In the genomic region with DNA sequence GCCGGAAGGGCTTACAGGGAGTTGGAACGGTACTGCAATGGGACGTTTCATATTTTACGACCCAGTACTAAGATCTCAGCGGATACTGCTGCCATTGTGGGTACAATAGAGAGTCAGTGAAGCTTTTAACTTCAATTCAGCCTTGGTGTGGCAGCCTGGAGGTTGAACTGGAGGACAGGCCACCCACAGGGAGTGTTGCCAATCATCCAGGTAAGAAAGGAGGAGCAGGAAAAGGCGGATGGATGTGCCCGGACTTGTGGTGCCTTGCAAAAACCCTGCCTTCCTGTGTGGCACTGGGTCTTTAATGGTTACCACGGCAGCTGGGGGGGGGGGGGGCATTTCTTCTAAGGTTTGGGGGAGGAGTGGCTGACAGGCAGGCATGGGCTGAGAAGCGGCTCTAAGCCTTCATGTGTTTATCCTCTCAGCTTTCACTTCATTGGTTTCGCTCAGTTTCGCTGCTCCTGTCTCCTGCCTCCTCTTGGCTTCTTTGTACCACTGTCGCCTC, we compare ENCODE assay signal across 12 mouse cellular contexts. TPM values are rescaled to one million over a fixed set of nuclear protein-coding genes. Genes with fewer than 3 reads are reported as not detected.
A peak's percentile ranks its signal among the peaks of the same experiment; 100 is the strongest.
DNase-seq lines count a peak whose midpoint lies in the region; ATAC-seq and TF ChIP-seq lines count a peak whose summit lies in the region.
"Had no signal": no experiment of that assay in that cellular context is flagged by ENCODE, and none has a peak within 500 bp of the region (broad histone marks: within the 10 kb centered on the region; RNA-seq: fewer than 3 reads in every experiment).

No protein-coding gene starts in this region.

- no peaks in the 10 kb centered on the region for H3K9me3 ChIP-seq in ES-Bruce4 (replicated peaks; ENCODE audit: control insufficient read depth, insufficient read depth, low read length, poor library complexity, severe bottlenecking)
- no peaks in the 10 kb centered on the region for H3K9me3 ChIP-seq in embryonic facial prominence, embryonic 14.5 days (ENCODE audit: control insufficient read depth, low read length)
- H3K9me3 ChIP-seq in midbrain, embryonic 12.5 days = no peaks in the 10 kb centered on the region

- intact Hi-C loops in left cerebral cortex, postnatal 36 days (cut with DNase I) = no loop called here

- H3K27ac ChIP-seq in cerebellum, adult 2 months (ENCODE audit: insufficient read depth, low read length) = no peak overlapping the region
- no peak overlapping the region for H3K27ac ChIP-seq in ES-Bruce4 (ENCODE audit: insufficient read depth, low read length)
- 0 out of 2 replicates have a peak overlapping the region, but pooled peaks have one; percentile 61 for H3K27ac ChIP-seq in embryonic facial prominence, embryonic 14.5 days (replicated peaks; ENCODE audit: low read depth, low read length)
- H3K27ac ChIP-seq in midbrain, embryonic 12.5 days (replicated peaks) = no peak overlapping the region

- no peaks in the 10 kb centered on the region for H3K36me3 ChIP-seq in ES-Bruce4 (ENCODE audit: control insufficient read depth, insufficient read depth, low read length, poor library complexity, severe bottlenecking)
- H3K36me3 ChIP-seq in embryonic facial prominence, embryonic 14.5 days (ENCODE audit: control insufficient read depth, insufficient read depth, low read length) = no peaks in the 10 kb centered on the region
- H3K36me3 ChIP-seq in midbrain, embryonic 12.5 days = no peaks in the 10 kb centered on the region

- no peak for TF ChIP-seq CTCF in cerebellum, adult 2 months (IDR thresholded peaks at IDR 0.05; ENCODE audit: borderline replicate concordance, insufficient read depth, low read depth, low read length)
- no peak for TF ChIP-seq CTCF in ES-Bruce4 (IDR thresholded peaks at IDR 0.05; ENCODE audit: low read depth, low read length)

- no peak overlapping the region for H3K4me3 ChIP-seq in cerebellum, adult 2 months (replicated peaks; ENCODE audit: insufficient read depth, low read depth, low read length)
- no peak overlapping the region for H3K4me3 ChIP-seq in ES-Bruce4 (ENCODE audit: low read depth, low read length)
- H3K4me3 ChIP-seq in embryonic facial prominence, embryonic 14.5 days (ENCODE audit: low read depth, low read length) = no peak overlapping the region
- no peak overlapping the region for H3K4me3 ChIP-seq in midbrain, embryonic 12.5 days

- WGBS in cerebellum, adult 2 months = 49% methylated on average over 12 of the region's 12 CpGs
- WGBS in embryonic facial prominence, embryonic 14.5 days = 31% methylated on average over 11 of the region's 12 CpGs
- WGBS in midbrain, embryonic 12.5 days = 16% methylated on average over 12 of the region's 12 CpGs

- H3K27me3 ChIP-seq in cerebellum, adult 2 months (ENCODE audit: control insufficient read depth, insufficient read depth, low read length) = no peaks in the 10 kb centered on the region; the same call in 1 of the 2 replicates
- peaks cover 1% of the 10 kb centered on the region; the same call in 1 of the 2 replicates for H3K27me3 ChIP-seq in ES-Bruce4 (ENCODE audit: control insufficient read depth, insufficient read depth, low read length, poor library complexity, severe bottlenecking)
- H3K27me3 ChIP-seq in embryonic facial prominence, embryonic 14.5 days (replicated peaks; ENCODE audit: control insufficient read depth, insufficient read depth, low read length) = no peaks in the 10 kb centered on the region
- peaks cover 9% of the 10 kb centered on the region for H3K27me3 ChIP-seq in midbrain, embryonic 12.5 days

- TF ChIP-seq EP300 in ES-Bruce4 (IDR thresholded peaks at IDR 0.05; ENCODE audit: insufficient read depth, low read depth, low read length) = 0 out of 2 replicates have a peak, but pooled peaks have one; percentile 35

- DNase-seq in cerebellum, postnatal 10 days = peak; percentile 31 to 41
- DNase-seq in cerebellum, adult 2 months = no peak
- DNase-seq in embryonic facial prominence, embryonic 14.5 days (ENCODE audit: low spot score) = peak; percentile 73
- no peak for DNase-seq in left cerebral cortex, postnatal 36 days (ENCODE audit: low spot score in 2 of 2)
- no peak for DNase-seq in layer of hippocampus, adult 18-20 months (ENCODE audit: low spot score in 2 of 2)
- DNase-seq: cerebellum, postnatal 36 days had no signal

- H3K4me1 ChIP-seq in cerebellum, adult 2 months (ENCODE audit: control insufficient read depth, insufficient read depth, low read length) = no peaks in the 10 kb centered on the region
- no peaks in the 10 kb centered on the region for H3K4me1 ChIP-seq in ES-Bruce4 (ENCODE audit: control insufficient read depth, insufficient read depth, low read length)
- H3K4me1 ChIP-seq in embryonic facial prominence, embryonic 14.5 days (ENCODE audit: control insufficient read depth, insufficient read depth, low read length) = 0 out of 2 replicates have a peak, but pooled peaks cover 6% of the 10 kb centered on the region
- peaks cover 8% of the 10 kb centered on the region for H3K4me1 ChIP-seq in midbrain, embryonic 12.5 days

- peak overlapping the region; percentile 31 for H3K4me2 ChIP-seq in embryonic facial prominence, embryonic 14.5 days (ENCODE audit: low read depth, low read length)
- peak overlapping the region; percentile 23 for H3K4me2 ChIP-seq in midbrain, embryonic 12.5 days (replicated peaks)

- peak; percentile 77 for ATAC-seq in embryonic facial prominence, embryonic 14.5 days (ENCODE audit: low read depth)
- ATAC-seq in midbrain, embryonic 12.5 days (ENCODE audit: low FRiP score, low read depth) = peak; percentile 77
- no peak for ATAC-seq in CD4-positive, CD25-positive, alpha-beta regulatory T cell, adult 4 months

- no peak for TF ChIP-seq POLR2A in cerebellum, adult 2 months (IDR thresholded peaks at IDR 0.05; ENCODE audit: borderline replicate concordance, insufficient read depth, low read length)
- no peak for TF ChIP-seq POLR2A in ES-Bruce4 (IDR thresholded peaks at IDR 0.05; ENCODE audit: insufficient read depth, low read length)

- no peak overlapping the region for H3K9ac ChIP-seq in ES-Bruce4 (ENCODE audit: low read depth, poor library complexity, severe bottlenecking)
- H3K9ac ChIP-seq in embryonic facial prominence, embryonic 14.5 days (ENCODE audit: low read depth, low read length) = no peak overlapping the region
- H3K9ac ChIP-seq in midbrain, embryonic 12.5 days (replicated peaks) = no peak overlapping the region

RNA-seq across cellular contexts. Expression of a gene that starts 13.0 kb away (rescaled TPM):
- polyA plus RNA-seq in cerebellum, adult 2 months (2012; rRNA removed) = 0.32 and 0.39 TPM in 2 replicates
- not detected in 2 replicates for polyA plus RNA-seq in ES-Bruce4 (2011; ENCODE audit: insufficient read depth, insufficient read length, low read depth, missing spikeins)
- polyA plus RNA-seq in embryonic facial prominence, embryonic 14.5 days (2014; fragmentation: Nextera tagmentation; extraction: Ambion mirVana) = 0.42 TPM in 1 of 2 replicates, not detected in the other
- 0.39 and 0.66 TPM in 2 replicates for polyA plus RNA-seq in midbrain, embryonic 12.5 days (2016; fragmentation: Nextera tagmentation; extraction: Ambion mirVana)
- total RNA-seq in left cerebral cortex, postnatal 36 days (2021) = under 1 TPM; 0.32 to 0.41 TPM
- under 1 TPM; 0.32 to 0.56 TPM for total RNA-seq in layer of hippocampus, adult 18-20 months (2021)
- polyA plus RNA-seq in CD4-positive, CD25-positive, alpha-beta regulatory T cell, adult 4 months (2017; shearing (Covaris generic)) = not detected
- total RNA-seq: gastrocnemius, adult 8-10 months; liver, adult 2 months had no signal
- polyA plus RNA-seq: heart, postnatal 0 days; liver, adult 2 months had no signal

RNA-seq across cellular contexts. Expression of a gene that starts 30.8 kb away (rescaled TPM):
- polyA plus RNA-seq in cerebellum, adult 2 months (2012; rRNA removed) = 8.6 and 9.2 TPM in 2 replicates
- 0.27 TPM in 1 of 2 replicates, not detected in the other for polyA plus RNA-seq in ES-Bruce4 (2011; ENCODE audit: insufficient read depth, insufficient read length, low read depth, missing spikeins)
- 10.4 and 13.1 TPM in 2 replicates for polyA plus RNA-seq in embryonic facial prominence, embryonic 14.5 days (2014; fragmentation: Nextera tagmentation; extraction: Ambion mirVana)
- 3.3 and 3.8 TPM in 2 replicates for polyA plus RNA-seq in midbrain, embryonic 12.5 days (2016; fragmentation: Nextera tagmentation; extraction: Ambion mirVana)
- 1 to 10 TPM; 3.6 to 6.6 TPM for total RNA-seq in left cerebral cortex, postnatal 36 days (2021)
- 1 to 10 TPM; 1.9 to 2.5 TPM for total RNA-seq in layer of hippocampus, adult 18-20 months (2021)
- polyA plus RNA-seq in CD4-positive, CD25-positive, alpha-beta regulatory T cell, adult 4 months (2017; shearing (Covaris generic)) = under 1 TPM in 1 of 2 experiments, not detected in 1; 0.23 TPM

Comparison
In these comparisons a context has a peak if more than half of its experiments do, and no peak if none do; other contexts are left out.
1. DNase-seq: peak in cerebellum, postnatal 10 days (2 of 2) and embryonic facial prominence, embryonic 14.5 days (single experiment); none in cerebellum, adult 2 months (0 of 2), left cerebral cortex, postnatal 36 days (0 of 2) and layer of hippocampus, adult 18-20 months (0 of 2).